Mouse (Mus musculus): ENCODE measurements around the gene Tnk2. TPM values are rescaled to one million over a fixed set of nuclear protein-coding genes. Genes with fewer than 3 reads are reported as not detected.

The Tnk2 gene
- total and polyA plus RNA-seq, 3 experiments: 14.7 to 62.2 (median 31.9) TPM

GRCm38 (mm10) chr16:32688770-32689169 is 45.1 kb downstream of the Tnk2 start:
- Histone ChIP-seq H3K27me3 (replicated peaks) (no peaks in the 10 kb centered on the region), H3K9me3 (replicated peaks; ENCODE audit: low read length) (no peaks in the 10 kb centered on the region), H3K4me3 (replicated peaks in 1 of 3; ENCODE audit: low read depth in 2 of 3, low read length in 2 of 3, poor library complexity in 1 of 3) (no peak overlapping the region), H3K4me2 (ENCODE audit: insufficient read depth, low read depth, poor library complexity, severe bottlenecking) (no peak overlapping the region), H3K27ac (ENCODE audit: insufficient read depth, low read depth) (no peak overlapping the region), H3K36me3 (replicated peaks in 1 of 2; ENCODE audit: control insufficient read depth in 1 of 2, insufficient read depth in 1 of 2, low read length in 1 of 2) (peaks cover 0 to 1% of the 10 kb centered on the region in 2 experiments), H3K79me2 (replicated peaks; ENCODE audit: control insufficient read depth, extremely low read depth, insufficient read depth, poor library complexity, severe bottlenecking) (no peaks in the 10 kb centered on the region), H3K4me1 (ENCODE audit: control insufficient read depth in 1 of 2, insufficient read depth in 2 of 2) (peaks cover 0 to 21% of the 10 kb centered on the region in 2 experiments; a peak in 2 of 4 replicates), H3K9ac (ENCODE audit: insufficient read depth, low read depth) (no peak overlapping the region)
- peak; percentile 42 for TF ChIP-seq ETS1 (conservative IDR thresholded peaks at IDR 0.05; ENCODE audit: low read depth, low read length)
- no peak for TF ChIP-seq GABPA (IDR thresholded peaks at IDR 0.05; ENCODE audit: insufficient replicate concordance, low read depth, low read length)
- in situ Hi-C loops (cut with MboI; ENCODE audit: low pct_ligation_motif_present, low pct_unique_long_range_greater_than_20kb, low sequenced_read_pairs): loop anchor here (5.0 kb wide), 1 partner anchor 36 kb away; no protein-coding TSS in a partner anchor
- dilution Hi-C loops (cut with MboI; ENCODE audit: extremely low pct_ligation_motif_present, extremely low pct_unique_long_range_greater_than_20kb, low sequenced_read_pairs): no loop called here
- no peak for DNase-seq (ENCODE audit: extremely low read depth)

GRCm38 (mm10) chr16:32689501-32689900 is 45.8 kb downstream of the Tnk2 start:
- no peak overlapping the region for H3K9ac ChIP-seq (ENCODE audit: insufficient read depth, low read depth)
- H3K4me3 ChIP-seq (replicated peaks in 1 of 3; ENCODE audit: low read depth in 2 of 3, low read length in 2 of 3, poor library complexity in 1 of 3): no peak overlapping the region
- TF ChIP-seq SIN3A (IDR thresholded peaks at IDR 0.05; ENCODE audit: low read length) (no peak), ETS1 (conservative IDR thresholded peaks at IDR 0.05; ENCODE audit: low read depth, low read length) (no peak), MEF2A (IDR thresholded peaks at IDR 0.05; ENCODE audit: borderline replicate concordance, low read depth, low read length) (no peak), ZKSCAN1 (IDR thresholded peaks at IDR 0.05; ENCODE audit: borderline replicate concordance, low read depth, low read length) (no peak), MXI1 (IDR thresholded peaks at IDR 0.05; ENCODE audit: low read depth, low read length) (no peak), BHLHE40 (IDR thresholded peaks at IDR 0.05; ENCODE audit: low read depth, low read length) (0 out of 2 replicates have a peak, but pooled peaks have one; percentile 44), EP300 (IDR thresholded peaks at IDR 0.05; ENCODE audit: low read length) (no peak), CTCF (conservative IDR thresholded peaks at IDR 0.05 in 1 of 2, IDR thresholded peaks at IDR 0.05 in 1 of 2; ENCODE audit: low read depth in 2 of 2, low read length in 2 of 2) (peak; percentile 95 to 98), ZC3H11A (IDR thresholded peaks at IDR 0.05; ENCODE audit: low read depth, low read length) (peak; percentile 37; the same call in 1 of the 2 replicates), TCF12 (IDR thresholded peaks at IDR 0.05; ENCODE audit: low read depth, low read length) (no peak), NELFE (IDR thresholded peaks at IDR 0.05; ENCODE audit: low read depth, low read length) (no peak), RCOR1 (conservative IDR thresholded peaks at IDR 0.05; ENCODE audit: low read depth, low read length) (no peak), UBTF (IDR thresholded peaks at IDR 0.05; ENCODE audit: low read depth, low read length) (no peak), RAD21 (IDR thresholded peaks at IDR 0.05; ENCODE audit: low read depth, low read length) (peak; percentile 94), SMC3 (IDR thresholded peaks at IDR 0.05; ENCODE audit: low read depth, low read length) (peak; percentile 81), POLR2A (IDR thresholded peaks at IDR 0.05; ENCODE audit: low read depth, low read length) (no peak), ZMIZ1 (IDR thresholded peaks at IDR 0.05; ENCODE audit: low read depth, low read length) (no peak), POLR2AphosphoS2 (IDR thresholded peaks at IDR 0.05; ENCODE audit: low read depth, low read length) (no peak), IRF4 (IDR thresholded peaks at IDR 0.05; ENCODE audit: low read depth, low read length) (no peak), NRF1 (IDR thresholded peaks at IDR 0.05; ENCODE audit: low read depth, low read length) (no peak), ZNF384 (IDR thresholded peaks at IDR 0.05; ENCODE audit: low read depth, low read length) (no peak), MAX (IDR thresholded peaks at IDR 0.05; ENCODE audit: low read length) (no peak), GABPA (IDR thresholded peaks at IDR 0.05; ENCODE audit: insufficient replicate concordance, low read depth, low read length) (no peak), USF1 (IDR thresholded peaks at IDR 0.05; ENCODE audit: low read depth, low read length) (no peak)
- peak; percentile 85 for DNase-seq (ENCODE audit: extremely low read depth)
- dilution Hi-C loops (cut with MboI; ENCODE audit: extremely low pct_ligation_motif_present, extremely low pct_unique_long_range_greater_than_20kb, low sequenced_read_pairs): no loop called here
- in situ Hi-C loops (cut with MboI; ENCODE audit: low pct_ligation_motif_present, low pct_unique_long_range_greater_than_20kb, low sequenced_read_pairs): loop anchor here (5.0 kb wide), 1 partner anchor 37 kb away; no protein-coding TSS in a partner anchor
- no peaks in the 10 kb centered on the region for H3K9me3 ChIP-seq (replicated peaks; ENCODE audit: low read length)
- peak overlapping the region; percentile 69 for H3K4me2 ChIP-seq (ENCODE audit: insufficient read depth, low read depth, poor library complexity, severe bottlenecking)
- peaks cover 0 to 22% of the 10 kb centered on the region in 2 experiments; a peak in 2 of 4 replicates for H3K4me1 ChIP-seq (ENCODE audit: control insufficient read depth in 1 of 2, insufficient read depth in 2 of 2)
- H3K27ac ChIP-seq (ENCODE audit: insufficient read depth, low read depth): no peak overlapping the region
- H3K79me2 ChIP-seq (replicated peaks; ENCODE audit: control insufficient read depth, extremely low read depth, insufficient read depth, poor library complexity, severe bottlenecking): no peaks in the 10 kb centered on the region
- H3K36me3 ChIP-seq (replicated peaks in 1 of 2; ENCODE audit: control insufficient read depth in 1 of 2, insufficient read depth in 1 of 2, low read length in 1 of 2): peaks cover 0 to 1% of the 10 kb centered on the region in 2 experiments
- H3K27me3 ChIP-seq (replicated peaks): no peaks in the 10 kb centered on the region
